14 mouse cellular contexts compared by ENCODE assay signal in the genomic region with DNA sequence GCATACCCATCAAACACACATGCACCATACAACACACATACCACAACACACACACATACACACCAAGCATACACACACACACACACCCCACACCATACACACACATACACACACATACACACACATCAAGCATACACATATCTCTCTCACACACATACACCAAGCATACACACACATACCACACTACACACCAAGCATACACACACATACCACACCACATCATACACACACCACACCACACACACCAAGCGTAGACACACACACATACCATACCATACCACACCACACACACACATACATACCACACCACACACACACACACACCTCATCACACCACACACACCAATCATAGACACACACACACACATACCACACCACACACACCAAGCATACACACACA.
"Had no signal": no experiment of that assay in that cellular context is flagged by ENCODE, and none has a peak within 500 bp of the region (broad histone marks: within the 10 kb centered on the region; RNA-seq: fewer than 3 reads in every experiment).

No protein-coding gene starts in this region.

- H3K4me1 ChIP-seq: intestine, embryonic 15.5 days; liver, embryonic 15.5 days; midbrain, embryonic 13.5 days; neural tube, embryonic 15.5 days had no signal

- H3K9me3 ChIP-seq: intestine, embryonic 15.5 days; limb, embryonic 10.5 days; liver, embryonic 15.5 days; midbrain, embryonic 13.5 days; neural tube, embryonic 15.5 days had no signal

- H3K9ac ChIP-seq: intestine, embryonic 15.5 days; liver, embryonic 15.5 days; midbrain, embryonic 13.5 days; neural tube, embryonic 15.5 days had no signal

- H3K4me3 ChIP-seq: intestine, embryonic 15.5 days; left cerebral cortex, adult 2 months; limb, embryonic 10.5 days; liver, embryonic 15.5 days; midbrain, embryonic 13.5 days; neural tube, embryonic 15.5 days had no signal

- DNase-seq: kidney, adult 2 months; kidney, postnatal 25 days; lung, adult 2 months; lung, postnatal 10 days; thymus, adult 18-20 months; thymus, postnatal 14 days had no signal

- H3K27ac ChIP-seq: intestine, embryonic 15.5 days; left cerebral cortex, adult 2 months; limb, embryonic 10.5 days; liver, embryonic 15.5 days; macrophage; midbrain, embryonic 13.5 days; neural tube, embryonic 15.5 days had no signal

- H3K36me3 ChIP-seq: intestine, embryonic 15.5 days; liver, embryonic 15.5 days had no signal

- H3K27me3 ChIP-seq: intestine, embryonic 15.5 days; liver, embryonic 15.5 days; midbrain, embryonic 13.5 days; neural tube, embryonic 15.5 days had no signal

- ATAC-seq: intestine, embryonic 15.5 days; midbrain, embryonic 13.5 days had no signal

- H3K4me2 ChIP-seq: intestine, embryonic 15.5 days; liver, embryonic 11.5 days; liver, embryonic 15.5 days; midbrain, embryonic 13.5 days; neural tube, embryonic 15.5 days had no signal
